Mouse (Mus musculus): Measurements from ENCODE around the gene Lce1f. TPM values are rescaled to one million over a fixed set of nuclear protein-coding genes. Genes with fewer than 3 reads are reported as not detected.

The Lce1f gene
- polyA plus RNA-seq, 1 experiment from 2014 or later, result not detected

GRCm38 (mm10) chr3:92670215-92670614 is 49.9 kb downstream of the Lce1f start, which contains the start of gene Lce1a2:
Gene Lce1a2 (minus strand): TSS chr3:92670315.
- no peak for ATAC-seq (ENCODE audit: low FRiP score)
- H3K36me3 ChIP-seq, result no peaks in the 10 kb centered on the region
- H3K27ac ChIP-seq (replicated peaks), result no peak within 1 kb of the TSS
- H3K4me1 ChIP-seq, result no peaks in the 10 kb centered on the region
- no peaks in the 10 kb centered on the region for H3K27me3 ChIP-seq (replicated peaks)
- H3K9ac ChIP-seq (replicated peaks), result no peak within 1 kb of the TSS
- H3K4me2 ChIP-seq, result no peak within 1 kb of the TSS
- H3K9me3 ChIP-seq (replicated peaks), result no peaks in the 10 kb centered on the region
- no peak within 1 kb of the TSS for H3K4me3 ChIP-seq (replicated peaks)

Other genes starting within 250 kb of the Lce1f start
- gene Sprr1a, start 234.5 kb downstream of the Lce1f start, polyA plus RNA-seq (2015; fragmentation: Nextera tagmentation; extraction: Ambion mirVana), result 0.52 and 1.6 TPM in 2 replicates
- not detected in 2 replicates for gene Sprr4, start 219.9 kb downstream of the Lce1f start, polyA plus RNA-seq (2015; fragmentation: Nextera tagmentation; extraction: Ambion mirVana)
- gene 2310046K23Rik, start 185.8 kb downstream of the Lce1f start, polyA plus RNA-seq (2015; fragmentation: Nextera tagmentation; extraction: Ambion mirVana), result not detected in 2 replicates
- not detected in 2 replicates for gene Ivl, start 146.6 kb downstream of the Lce1f start, polyA plus RNA-seq (2015; fragmentation: Nextera tagmentation; extraction: Ambion mirVana)
- not detected in 2 replicates for gene Smcp, start 131.4 kb downstream of the Lce1f start, polyA plus RNA-seq (2015; fragmentation: Nextera tagmentation; extraction: Ambion mirVana)
- not detected in 2 replicates for gene 2210017I01Rik, start 112.9 kb downstream of the Lce1f start, polyA plus RNA-seq (2015; fragmentation: Nextera tagmentation; extraction: Ambion mirVana)
- gene Lce6a, start 98.7 kb downstream of the Lce1f start, polyA plus RNA-seq (2015; fragmentation: Nextera tagmentation; extraction: Ambion mirVana), result not detected in 2 replicates
- gene Lce1a1, start 72.0 kb downstream of the Lce1f start, polyA plus RNA-seq (2015; fragmentation: Nextera tagmentation; extraction: Ambion mirVana), result not detected in 2 replicates
- gene Lce1b, start 63.4 kb downstream of the Lce1f start, polyA plus RNA-seq (2015; fragmentation: Nextera tagmentation; extraction: Ambion mirVana), result not detected in 2 replicates
- not detected in 2 replicates for gene Lce1a2, start 50.0 kb downstream of the Lce1f start, polyA plus RNA-seq (2015; fragmentation: Nextera tagmentation; extraction: Ambion mirVana)
- not detected in 2 replicates for gene Lce1c, start 41.1 kb downstream of the Lce1f start, polyA plus RNA-seq (2015; fragmentation: Nextera tagmentation; extraction: Ambion mirVana)
- not detected in 2 replicates for gene Lce1d, start 33.1 kb downstream of the Lce1f start, polyA plus RNA-seq (2015; fragmentation: Nextera tagmentation; extraction: Ambion mirVana)
- not detected in 2 replicates for gene Lce1e, start 11.3 kb downstream of the Lce1f start, polyA plus RNA-seq (2015; fragmentation: Nextera tagmentation; extraction: Ambion mirVana)
- gene Gm38119, start 18.7 kb upstream of the Lce1f start, polyA plus RNA-seq (2015; fragmentation: Nextera tagmentation; extraction: Ambion mirVana), result not detected in 2 replicates
- not detected in 2 replicates for gene Lce1g, start 32.0 kb upstream of the Lce1f start, polyA plus RNA-seq (2015; fragmentation: Nextera tagmentation; extraction: Ambion mirVana)
- gene Lce1h, start 44.7 kb upstream of the Lce1f start, polyA plus RNA-seq (2015; fragmentation: Nextera tagmentation; extraction: Ambion mirVana), result not detected in 2 replicates
- gene Lce1i, start 58.5 kb upstream of the Lce1f start, polyA plus RNA-seq (2015; fragmentation: Nextera tagmentation; extraction: Ambion mirVana), result not detected in 2 replicates
- gene Lce1j, start 70.2 kb upstream of the Lce1f start, polyA plus RNA-seq (2015; fragmentation: Nextera tagmentation; extraction: Ambion mirVana), result not detected in 2 replicates
- not detected in 2 replicates for gene Lce1k, start 87.5 kb upstream of the Lce1f start, polyA plus RNA-seq (2015; fragmentation: Nextera tagmentation; extraction: Ambion mirVana)
- gene Kprp, start 106.9 kb upstream of the Lce1f start, polyA plus RNA-seq (2015; fragmentation: Nextera tagmentation; extraction: Ambion mirVana), result not detected in 2 replicates
- gene Lce1l, start 130.9 kb upstream of the Lce1f start, polyA plus RNA-seq (2015; fragmentation: Nextera tagmentation; extraction: Ambion mirVana), result not detected in 2 replicates
- not detected in 2 replicates for gene 2310050C09Rik, start 149.9 kb upstream of the Lce1f start, polyA plus RNA-seq (2015; fragmentation: Nextera tagmentation; extraction: Ambion mirVana)
- not detected in 2 replicates for gene Lce3a, start 205.9 kb upstream of the Lce1f start, polyA plus RNA-seq (2015; fragmentation: Nextera tagmentation; extraction: Ambion mirVana)
- gene Lce3b, start 212.6 kb upstream of the Lce1f start, polyA plus RNA-seq (2015; fragmentation: Nextera tagmentation; extraction: Ambion mirVana), result not detected in 2 replicates
- not detected in 2 replicates for gene Lce3c, start 224.1 kb upstream of the Lce1f start, polyA plus RNA-seq (2015; fragmentation: Nextera tagmentation; extraction: Ambion mirVana)
- not detected in 2 replicates for gene Lce3d, start 237.0 kb upstream of the Lce1f start, polyA plus RNA-seq (2015; fragmentation: Nextera tagmentation; extraction: Ambion mirVana)
- not detected in 2 replicates for gene Lce3e, start 246.7 kb upstream of the Lce1f start, polyA plus RNA-seq (2015; fragmentation: Nextera tagmentation; extraction: Ambion mirVana)